Mouse (Mus musculus) ES-E14 (cell line): ENCODE data around the gene Gm128.

Experiments used
- HCFC1 ChIP-seq: IDR thresholded peaks from 2 replicates; pipeline ENCODE4 v1.6.1; 2012; ENCODE audit warnings: low read length, inconsistent platforms, borderline replicate concordance; ENCODE audit not compliant: insufficient read depth
- MAFK ChIP-seq: IDR thresholded peaks from 2 replicates; pipeline ENCODE4 v1.6.1; 2014; ENCODE audit warnings: mild to moderate bottlenecking, low read depth, low read length, inconsistent platforms; ENCODE audit not compliant: insufficient read depth
- ZNF384 ChIP-seq: IDR thresholded peaks from 2 replicates; pipeline ENCODE4 v1.6.1; 2012; ENCODE audit warnings: low read depth, low read length, inconsistent platforms

DNA sequence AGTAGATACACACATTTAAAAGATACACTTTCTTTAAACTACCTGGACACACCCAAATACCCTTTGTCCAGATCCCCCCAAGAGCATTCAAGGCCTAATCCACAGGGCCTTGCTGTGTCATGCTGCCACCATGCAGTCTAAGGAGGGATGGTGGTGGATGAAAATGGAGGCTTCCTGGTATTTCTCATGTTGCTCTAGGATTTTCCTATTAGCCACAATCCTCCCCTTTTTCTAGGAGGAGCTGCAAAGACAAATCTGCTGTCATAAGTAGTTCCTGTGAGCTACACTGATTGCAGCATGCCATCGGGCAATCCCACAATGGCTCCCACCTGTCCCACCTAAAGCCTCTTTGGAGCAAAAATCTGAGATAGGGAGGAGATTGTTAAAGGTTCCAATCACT, 14.2 kb downstream of the Gm128 start:
- no peak for TF ChIP-seq HCFC1
- TF ChIP-seq ZNF384, result no peak
- TF ChIP-seq MAFK, result no peak
